9 mouse cellular contexts compared by ENCODE assay signal in genomic region chr10:75032395-75032794, GRCm38 (mm10). TPM values are rescaled to one million over a fixed set of nuclear protein-coding genes. Genes with fewer than 3 reads are reported as not detected.
A peak's percentile ranks its signal among the peaks of the same experiment; 100 is the strongest.
DNase-seq lines count a peak whose midpoint lies in the region; ATAC-seq lines count a peak whose summit lies in the region.
"Had no signal": no experiment of that assay in that cellular context is flagged by ENCODE, and none has a peak within 500 bp of the region (broad histone marks: within the 10 kb centered on the region; RNA-seq: fewer than 3 reads in every experiment).

Rsph14 (minus strand) TSS chr10:75032586.

- DNase-seq in 3134 (ENCODE audit: extremely low read depth, insufficient read length, low spot score), result peak; percentile 65
- DNase-seq in adrenal gland, postnatal 36 days, result peak; percentile 97
- DNase-seq in embryonic facial prominence, embryonic 14.5 days (ENCODE audit: low spot score), result peak; percentile 92
- DNase-seq in heart, postnatal 14 days, result peak; percentile 65 to 75
- DNase-seq in layer of hippocampus, postnatal 10 days (ENCODE audit: low spot score in 2 of 2), result peak; percentile 85 to 88
- DNase-seq in right cerebral cortex, postnatal 14 days, result peak; percentile 87

- peak; percentile 49; the same call in 1 of the 2 replicates for ATAC-seq in embryonic facial prominence, embryonic 14.5 days (ENCODE audit: low read depth)
- ATAC-seq in megakaryocyte-erythroid progenitor cell, adult 5-6 weeks (replicated peaks; ENCODE audit: low FRiP score, low TSS enrichment, poor library complexity, severe bottlenecking), result 0 out of 2 replicates have a peak, but pooled peaks have one; percentile 24
- no peak for ATAC-seq in inflammation-experienced regulatory T-cells, adult 6 months

- H3K36me3 ChIP-seq in embryonic facial prominence, embryonic 14.5 days (ENCODE audit: control insufficient read depth, insufficient read depth, low read length), result no peaks in the 10 kb centered on the region
- H3K36me3 ChIP-seq: limb, embryonic 15.5 days had no signal

- H3K27ac ChIP-seq in embryonic facial prominence, embryonic 14.5 days (replicated peaks; ENCODE audit: low read depth, low read length), result no peak within 1 kb of the TSS
- H3K27ac ChIP-seq: limb, embryonic 15.5 days had no signal

- intact Hi-C loops in heart, postnatal 14 days (cut with DNase I), result no loop called here

- peak within 1 kb of the TSS; percentile 33 for H3K4me2 ChIP-seq in embryonic facial prominence, embryonic 14.5 days (ENCODE audit: low read depth, low read length)
- H3K4me2 ChIP-seq: limb, embryonic 15.5 days had no signal

- WGBS in embryonic facial prominence, embryonic 14.5 days, result 21% methylated on average over 10 of the region's 10 CpGs

- no peak within 1 kb of the TSS for H3K4me3 ChIP-seq in embryonic facial prominence, embryonic 14.5 days (ENCODE audit: low read depth, low read length)
- H3K4me3 ChIP-seq: limb, embryonic 15.5 days had no signal

- no peaks in the 10 kb centered on the region for H3K9me3 ChIP-seq in embryonic facial prominence, embryonic 14.5 days (ENCODE audit: control insufficient read depth, low read length)
- H3K9me3 ChIP-seq: limb, embryonic 15.5 days had no signal

- H3K9ac ChIP-seq in embryonic facial prominence, embryonic 14.5 days (ENCODE audit: low read depth, low read length), result no peak within 1 kb of the TSS
- H3K9ac ChIP-seq: limb, embryonic 15.5 days had no signal

- H3K27me3 ChIP-seq in embryonic facial prominence, embryonic 14.5 days (replicated peaks; ENCODE audit: control insufficient read depth, insufficient read depth, low read length), result no peaks in the 10 kb centered on the region
- H3K27me3 ChIP-seq: limb, embryonic 15.5 days had no signal

- H3K4me1 ChIP-seq in embryonic facial prominence, embryonic 14.5 days (ENCODE audit: control insufficient read depth, insufficient read depth, low read length), result peaks cover 9% of the 10 kb centered on the region

RNA-seq across cellular contexts. Expression of gene Rsph14, which starts in this region (rescaled TPM):
- under 1 TPM; 0.56 TPM for total RNA-seq in adrenal gland, postnatal 36 days (2021)
- 0.39 and 2.4 TPM in 2 replicates for polyA plus RNA-seq in embryonic facial prominence, embryonic 14.5 days (2014; fragmentation: Nextera tagmentation; extraction: Ambion mirVana)
- not detected for total RNA-seq in heart, postnatal 14 days (2021)
- 1 to 10 TPM in 1 of 2 experiments, under 1 TPM in 1; 0.50 to 1.1 TPM for total RNA-seq in layer of hippocampus, postnatal 10 days (2021)
- not detected in 2 replicates for total RNA-seq in megakaryocyte-erythroid progenitor cell, adult 5-6 weeks (2014; fragmentation: Nextera tagmentation)
- not detected in 2 replicates for total RNA-seq in megakaryocyte-erythroid progenitor cell, adult 5-6 weeks (2017)
- not detected for polyA plus RNA-seq in inflammation-experienced regulatory T-cells, adult 6 months (2017; shearing (Covaris generic))
- polyA plus RNA-seq: limb, embryonic 15.5 days had no signal

Comparison
In these comparisons a context has a peak if more than half of its experiments do, and no peak if none do; other contexts are left out.
1. Peak in DNase-seq in adrenal gland, postnatal 36 days; RNA of the gene not detected or under 1 TPM.
2. Peak in DNase-seq in heart, postnatal 14 days; RNA of the gene not detected or under 1 TPM.
3. Peak in ATAC-seq in megakaryocyte-erythroid progenitor cell, adult 5-6 weeks; RNA of the gene not detected or under 1 TPM.